ENCODE assay signal across 8 mouse cellular contexts in the genomic region with DNA sequence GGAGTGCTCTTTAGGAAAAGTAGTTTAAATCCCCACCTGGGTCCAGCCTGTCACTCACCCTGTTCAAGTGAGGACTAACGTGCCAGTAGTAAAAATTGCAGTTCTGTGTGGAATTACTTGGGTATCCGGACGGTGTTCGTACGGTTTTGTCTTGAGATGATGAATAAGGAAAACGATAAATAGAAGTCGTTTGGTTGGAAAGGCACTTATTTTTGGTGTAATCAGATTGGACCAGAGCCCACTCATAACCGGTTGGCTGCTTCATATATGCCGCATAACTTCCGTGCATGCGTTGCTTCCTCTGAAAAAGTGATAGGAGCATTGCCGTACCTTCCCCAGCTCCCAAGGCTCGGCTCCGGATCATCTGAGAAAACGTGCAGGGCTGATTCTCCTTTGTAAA. TPM values are rescaled to one million over a fixed set of nuclear protein-coding genes. Genes with fewer than 3 reads are reported as not detected.
DNase-seq lines count a peak whose midpoint lies in the region; ATAC-seq and TF ChIP-seq lines count a peak whose summit lies in the region.

No protein-coding gene starts in this region.

- H3K4me3 ChIP-seq in heart, embryonic 10.5 days, result peak overlapping the region; percentile 86
- H3K4me3 ChIP-seq in ES-E14 (ENCODE audit: insufficient read depth in 1 of 2, low read depth in 1 of 2, low read length in 2 of 2, poor library complexity in 1 of 2, severe bottlenecking in 1 of 2), result peak overlapping the region; percentile 95 to 98
- H3K4me3 ChIP-seq in forebrain, embryonic 10.5 days, result peak overlapping the region; percentile 93
- peak overlapping the region; percentile 97 for H3K4me3 ChIP-seq in limb, embryonic 13.5 days
- H3K4me3 ChIP-seq in neural tube, embryonic 13.5 days, result peak overlapping the region; percentile 97

- WGBS in heart, embryonic 10.5 days, result under 1% methylated on average over 15 of the region's 15 CpGs
- 2% methylated on average over 15 of the region's 15 CpGs for WGBS in forebrain, embryonic 10.5 days
- WGBS in limb, embryonic 13.5 days, result under 1% methylated on average over 15 of the region's 15 CpGs
- under 1% methylated on average over 15 of the region's 15 CpGs for WGBS in neural tube, embryonic 13.5 days

- intact Hi-C loops in heart, postnatal 36 days (cut with DNase I), result loop anchor here (5.0 kb wide), 1 partner anchor 51 kb away; a partner anchor contains a TSS

- peak overlapping the region; percentile 76 for H3K4me2 ChIP-seq in limb, embryonic 13.5 days (replicated peaks)
- peak overlapping the region; percentile 79 for H3K4me2 ChIP-seq in neural tube, embryonic 13.5 days

- H3K36me3 ChIP-seq in heart, embryonic 10.5 days, result peaks cover 26% of the 10 kb centered on the region
- peaks cover 2% of the 10 kb centered on the region; the same call in 1 of the 2 replicates for H3K36me3 ChIP-seq in ES-E14 (ENCODE audit: control insufficient read depth, insufficient read depth, low read length, poor library complexity, severe bottlenecking)
- H3K36me3 ChIP-seq in forebrain, embryonic 10.5 days (replicated peaks), result peaks cover 35% of the 10 kb centered on the region
- peaks cover 14% of the 10 kb centered on the region for H3K36me3 ChIP-seq in limb, embryonic 13.5 days
- H3K36me3 ChIP-seq in neural tube, embryonic 13.5 days, result no peaks in the 10 kb centered on the region

- H3K27ac ChIP-seq in heart, embryonic 10.5 days, result peak overlapping the region; percentile 98
- H3K27ac ChIP-seq in ES-E14 (ENCODE audit: insufficient read depth, low read depth, low read length, poor library complexity, severe bottlenecking), result no peak overlapping the region; the same call in 1 of the 2 replicates
- H3K27ac ChIP-seq in forebrain, embryonic 10.5 days, result peak overlapping the region; percentile 96
- peak overlapping the region; percentile 88 for H3K27ac ChIP-seq in limb, embryonic 13.5 days
- peak overlapping the region; percentile 6; the same call in 1 of the 2 replicates for H3K27ac ChIP-seq in neural tube, embryonic 13.5 days (replicated peaks)

- DNase-seq in heart, embryonic 10.5 days (ENCODE audit: low spot score), result no peak
- no peak for DNase-seq in heart, postnatal 36 days
- no peak for DNase-seq in ES-E14 (ENCODE audit: low read depth, low spot score)
- DNase-seq in forebrain, embryonic 10.5 days (ENCODE audit: extremely low spot score, low spot score), result no peak
- DNase-seq in left cerebral cortex, adult 8-10 months (ENCODE audit: low spot score in 2 of 2), result no peak
- DNase-seq in cerebellum, postnatal 25 days, result no peak

- H3K9ac ChIP-seq in ES-E14 (ENCODE audit: insufficient read depth, low read depth, low read length, poor library complexity, severe bottlenecking), result peak overlapping the region; percentile 91
- H3K9ac ChIP-seq in limb, embryonic 13.5 days, result peak overlapping the region; percentile 70
- H3K9ac ChIP-seq in neural tube, embryonic 13.5 days, result peak overlapping the region; percentile 94

- no peaks in the 10 kb centered on the region for H3K9me3 ChIP-seq in heart, embryonic 10.5 days
- no peaks in the 10 kb centered on the region for H3K9me3 ChIP-seq in ES-E14 (ENCODE audit: control insufficient read depth, insufficient read depth, low read depth, low read length)
- no peaks in the 10 kb centered on the region for H3K9me3 ChIP-seq in forebrain, embryonic 10.5 days
- H3K9me3 ChIP-seq in limb, embryonic 13.5 days, result no peaks in the 10 kb centered on the region
- H3K9me3 ChIP-seq in neural tube, embryonic 13.5 days, result no peaks in the 10 kb centered on the region

- in situ Hi-C loops in ES-E14 (cut with MboI; ENCODE audit: low sequenced_read_pairs in 2 of 2, unreplicated experiment in 2 of 2), result no loop called here

- H3K4me1 ChIP-seq in heart, embryonic 10.5 days, result peaks cover 20% of the 10 kb centered on the region
- H3K4me1 ChIP-seq in ES-E14 (ENCODE audit: control insufficient read depth in 2 of 2, insufficient read depth in 2 of 2, low read length in 2 of 2, poor library complexity in 1 of 2), result peaks cover 0 to 5% of the 10 kb centered on the region in 2 experiments; a peak in 3 of 4 replicates
- peaks cover 29% of the 10 kb centered on the region for H3K4me1 ChIP-seq in forebrain, embryonic 10.5 days
- H3K4me1 ChIP-seq in limb, embryonic 13.5 days, result peaks cover 41% of the 10 kb centered on the region
- H3K4me1 ChIP-seq in neural tube, embryonic 13.5 days (replicated peaks), result peaks cover 29% of the 10 kb centered on the region

- H3K27me3 ChIP-seq in heart, embryonic 10.5 days (ENCODE audit: insufficient read depth, poor library complexity, severe bottlenecking), result no peaks in the 10 kb centered on the region
- H3K27me3 ChIP-seq in forebrain, embryonic 10.5 days (ENCODE audit: poor library complexity, severe bottlenecking), result no peaks in the 10 kb centered on the region
- H3K27me3 ChIP-seq in limb, embryonic 13.5 days, result no peaks in the 10 kb centered on the region
- no peaks in the 10 kb centered on the region for H3K27me3 ChIP-seq in neural tube, embryonic 13.5 days

- peak; percentile 4; the same call in 1 of the 2 replicates for ATAC-seq in limb, embryonic 13.5 days (ENCODE audit: low FRiP score, low read depth)
- ATAC-seq in neural tube, embryonic 13.5 days (ENCODE audit: low read depth), result peak; percentile 16

TF ChIP-seq in ES-E14, 5 proteins besides CTCF, POLR2A, EP300 and RAD21:
- TF ChIP-seq MAFK (IDR thresholded peaks at IDR 0.05; ENCODE audit: insufficient read depth, low read depth, low read length) (no peak), ZC3H11A (IDR thresholded peaks at IDR 0.05; ENCODE audit: borderline replicate concordance, low read depth, low read length) (no peak), HCFC1 (IDR thresholded peaks at IDR 0.05; ENCODE audit: borderline replicate concordance, insufficient read depth, low read length) (no peak), ZNF384 (IDR thresholded peaks at IDR 0.05; ENCODE audit: low read depth, low read length) (no peak), CHD2 (IDR thresholded peaks at IDR 0.05; ENCODE audit: low read depth, low read length) (no peak)

RNA-seq across cellular contexts. Expression of a gene that starts 0.8 kb away (rescaled TPM):
- polyA plus RNA-seq in heart, embryonic 10.5 days (2016; fragmentation: Nextera tagmentation; extraction: Ambion mirVana), result 58.1 and 65.2 TPM in 2 replicates
- total RNA-seq in heart, postnatal 36 days (2021), result 1 to 10 TPM in 1 of 2 experiments, under 1 TPM in 1; 0.62 to 1.9 TPM
- total RNA-seq in ES-E14 (2012; rRNA removed), result 18.0 and 29.3 TPM in 2 replicates
- 93.2 and 95.5 TPM in 2 replicates for polyA plus RNA-seq in forebrain, embryonic 10.5 days (2016; fragmentation: Nextera tagmentation; extraction: Ambion mirVana)
- 76.7 and 79.3 TPM in 2 replicates for polyA plus RNA-seq in limb, embryonic 13.5 days (2015; fragmentation: Nextera tagmentation; extraction: Ambion mirVana)
- 18.3 and 23.9 TPM in 2 replicates for polyA plus RNA-seq in neural tube, embryonic 13.5 days (2015; fragmentation: Nextera tagmentation; extraction: Ambion mirVana)
- 1 to 10 TPM; 2.6 to 3.3 (median 3.0) TPM for total RNA-seq in left cerebral cortex, adult 8-10 months (2022)

RNA-seq across cellular contexts. Expression of a gene that starts 0.8 kb away (rescaled TPM):
- 92.2 and 95.7 TPM in 2 replicates for polyA plus RNA-seq in heart, embryonic 10.5 days (2016; fragmentation: Nextera tagmentation; extraction: Ambion mirVana)
- 10 to 100 TPM; 37.5 to 39.6 TPM for total RNA-seq in heart, postnatal 36 days (2021)
- 18.5 and 20.3 TPM in 2 replicates for total RNA-seq in ES-E14 (2012; rRNA removed)
- 96.5 and 109 TPM in 2 replicates for polyA plus RNA-seq in forebrain, embryonic 10.5 days (2016; fragmentation: Nextera tagmentation; extraction: Ambion mirVana)
- polyA plus RNA-seq in limb, embryonic 13.5 days (2015; fragmentation: Nextera tagmentation; extraction: Ambion mirVana), result 91.1 and 92.7 TPM in 2 replicates
- polyA plus RNA-seq in neural tube, embryonic 13.5 days (2015; fragmentation: Nextera tagmentation; extraction: Ambion mirVana), result 121 and 128 TPM in 2 replicates
- total RNA-seq in left cerebral cortex, adult 8-10 months (2022), result 10 to 100 TPM; 58.6 to 66.6 (median 63.0) TPM

RNA-seq across cellular contexts. Expression of a gene that starts 52.4 kb away (rescaled TPM):
- 16.4 and 18.5 TPM in 2 replicates for polyA plus RNA-seq in heart, embryonic 10.5 days (2016; fragmentation: Nextera tagmentation; extraction: Ambion mirVana)
- 1 to 10 TPM; 7.5 to 8.2 TPM for total RNA-seq in heart, postnatal 36 days (2021)
- total RNA-seq in ES-E14 (2012; rRNA removed), result 12.9 and 15.5 TPM in 2 replicates
- polyA plus RNA-seq in forebrain, embryonic 10.5 days (2016; fragmentation: Nextera tagmentation; extraction: Ambion mirVana), result 20.3 and 22.1 TPM in 2 replicates
- 21.8 and 22.6 TPM in 2 replicates for polyA plus RNA-seq in limb, embryonic 13.5 days (2015; fragmentation: Nextera tagmentation; extraction: Ambion mirVana)
- 18.1 and 18.9 TPM in 2 replicates for polyA plus RNA-seq in neural tube, embryonic 13.5 days (2015; fragmentation: Nextera tagmentation; extraction: Ambion mirVana)
- total RNA-seq in left cerebral cortex, adult 8-10 months (2022), result 10 to 100 TPM; 13.2 to 14.7 (median 13.9) TPM

RNA-seq across cellular contexts. Expression of a gene that starts 52.7 kb away (rescaled TPM):
- polyA plus RNA-seq in heart, embryonic 10.5 days (2016; fragmentation: Nextera tagmentation; extraction: Ambion mirVana), result 0.46 and 1.5 TPM in 2 replicates
- total RNA-seq in heart, postnatal 36 days (2021), result 1 to 10 TPM; 3.3 to 5.6 TPM
- 24.3 and 51.0 TPM in 2 replicates for total RNA-seq in ES-E14 (2012; rRNA removed)
- 1.2 and 2.3 TPM in 2 replicates for polyA plus RNA-seq in forebrain, embryonic 10.5 days (2016; fragmentation: Nextera tagmentation; extraction: Ambion mirVana)
- polyA plus RNA-seq in limb, embryonic 13.5 days (2015; fragmentation: Nextera tagmentation; extraction: Ambion mirVana), result 0.77 and 1.6 TPM in 2 replicates
- 1.1 TPM in 1 of 2 replicates, not detected in the other for polyA plus RNA-seq in neural tube, embryonic 13.5 days (2015; fragmentation: Nextera tagmentation; extraction: Ambion mirVana)
- total RNA-seq in left cerebral cortex, adult 8-10 months (2022), result 1 to 10 TPM in 3 of 4 experiments, not detected in 1; 1.0 to 2.3 (median 1.9) TPM

RNA-seq across cellular contexts. Expression of a gene that starts 52.8 kb away (rescaled TPM):
- polyA plus RNA-seq in heart, embryonic 10.5 days (2016; fragmentation: Nextera tagmentation; extraction: Ambion mirVana), result 29.1 and 37.2 TPM in 2 replicates
- 10 to 100 TPM in 1 of 2 experiments, 1 to 10 TPM in 1; 9.3 to 12.3 TPM for total RNA-seq in heart, postnatal 36 days (2021)
- total RNA-seq in ES-E14 (2012; rRNA removed), result 42.4 and 45.2 TPM in 2 replicates
- 44.0 TPM in 2 replicates for polyA plus RNA-seq in forebrain, embryonic 10.5 days (2016; fragmentation: Nextera tagmentation; extraction: Ambion mirVana)
- polyA plus RNA-seq in limb, embryonic 13.5 days (2015; fragmentation: Nextera tagmentation; extraction: Ambion mirVana), result 35.0 and 36.4 TPM in 2 replicates
- 20.3 and 23.7 TPM in 2 replicates for polyA plus RNA-seq in neural tube, embryonic 13.5 days (2015; fragmentation: Nextera tagmentation; extraction: Ambion mirVana)
- total RNA-seq in left cerebral cortex, adult 8-10 months (2022), result 10 to 100 TPM; 16.5 to 19.2 (median 18.3) TPM
